Mouse (Mus musculus): ENCODE data around the gene Zfp341. TPM values are rescaled to one million over a fixed set of nuclear protein-coding genes. Genes with fewer than 3 reads are reported as not detected.

Gene Zfp341
- polyA plus RNA-seq, 1 experiment, result 4.7 TPM

DNA sequence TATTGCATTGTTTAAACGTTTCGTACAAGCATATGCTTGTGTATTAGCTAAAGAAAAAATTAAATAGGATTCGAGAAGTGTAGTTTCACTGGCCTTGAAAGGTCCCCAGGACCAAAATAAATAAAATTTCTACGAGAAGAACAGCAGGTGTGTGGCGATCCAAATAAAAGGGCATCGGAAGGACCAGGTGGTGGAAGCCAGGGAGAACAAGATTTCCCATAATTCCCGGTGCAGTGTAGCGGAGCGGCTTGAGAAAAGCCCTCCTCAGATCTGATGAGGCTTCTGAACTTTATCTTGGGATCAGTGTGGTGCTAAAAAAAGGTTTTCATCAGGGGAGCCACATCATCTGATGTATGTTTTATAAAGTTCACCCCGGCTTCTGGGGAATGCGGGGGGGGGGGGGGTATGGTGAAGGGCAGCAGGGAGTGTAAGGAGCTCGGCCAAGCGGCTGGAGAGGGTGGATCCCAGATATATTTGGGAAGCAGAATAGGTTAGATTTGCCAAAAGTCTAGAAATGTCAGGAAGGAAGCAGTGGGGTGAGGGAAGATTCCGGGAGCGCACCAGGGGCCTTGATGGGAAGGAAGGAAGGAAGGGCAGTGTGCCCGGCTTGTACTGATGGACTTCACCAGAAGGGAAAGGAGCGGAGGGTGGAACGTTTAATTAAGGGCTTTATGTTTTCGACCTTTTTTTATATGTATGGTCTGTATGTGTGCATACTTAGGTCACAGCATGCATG, 1.9 kb downstream of the Zfp341 start:
- Histone ChIP-seq H3K27ac (ENCODE audit: insufficient read depth, low read depth, low read length) (no peak overlapping the region), H3K4me1 (ENCODE audit: control insufficient read depth, insufficient read depth, insufficient read length, low read length) (peaks cover 3% of the 10 kb centered on the region; the same call in 1 of the 2 replicates), H3K4me3 (ENCODE audit: low read depth, low read length) (no peak overlapping the region), H3K36me3 (ENCODE audit: control insufficient read depth, insufficient read depth, low read length) (no peaks in the 10 kb centered on the region), H3K27me3 (ENCODE audit: control insufficient read depth, insufficient read depth, low read length) (no peaks in the 10 kb centered on the region)
- 76% methylated on average over 19 of the region's 19 CpGs for WGBS
- TF ChIP-seq POLR2A (IDR thresholded peaks at IDR 0.05; ENCODE audit: low read depth, low read length), result no peak
- no peak for TF ChIP-seq CTCF (IDR thresholded peaks at IDR 0.05; ENCODE audit: extremely low read depth, insufficient read length, insufficient replicate concordance, low read depth, low read length)

- H3K4me1 ChIP-seq (ENCODE audit: control insufficient read depth, insufficient read depth, insufficient read length, low read length), result peaks cover 3% of the 10 kb centered on the region; the same call in 1 of the 2 replicates
- no peak for TF ChIP-seq CTCF (IDR thresholded peaks at IDR 0.05; ENCODE audit: extremely low read depth, insufficient read length, insufficient replicate concordance, low read depth, low read length)
- no peak for TF ChIP-seq POLR2A (IDR thresholded peaks at IDR 0.05; ENCODE audit: low read depth, low read length)
- H3K27me3 ChIP-seq (ENCODE audit: control insufficient read depth, insufficient read depth, low read length), result no peaks in the 10 kb centered on the region
- no peaks in the 10 kb centered on the region for H3K36me3 ChIP-seq (ENCODE audit: control insufficient read depth, insufficient read depth, low read length)
- no peak overlapping the region for H3K4me3 ChIP-seq (ENCODE audit: low read depth, low read length)
- WGBS, result 79% methylated on average over 5 of the region's 5 CpGs
- H3K27ac ChIP-seq (ENCODE audit: insufficient read depth, low read depth, low read length), result no peak overlapping the region
Observed at GRCm38 (mm10) chr2:154615674-154616073, 2.6 kb downstream of the Zfp341 start.

GRCm38 (mm10) chr2:154617061-154617460, 4.0 kb downstream of the Zfp341 start:
- Histone ChIP-seq H3K4me1 (ENCODE audit: control insufficient read depth, insufficient read depth, insufficient read length, low read length) (peaks cover 3% of the 10 kb centered on the region; the same call in 1 of the 2 replicates), H3K36me3 (ENCODE audit: control insufficient read depth, insufficient read depth, low read length) (no peaks in the 10 kb centered on the region), H3K27me3 (ENCODE audit: control insufficient read depth, insufficient read depth, low read length) (no peaks in the 10 kb centered on the region), H3K27ac (ENCODE audit: insufficient read depth, low read depth, low read length) (no peak overlapping the region), H3K4me3 (ENCODE audit: low read depth, low read length) (no peak overlapping the region)
- no peak for TF ChIP-seq CTCF (IDR thresholded peaks at IDR 0.05; ENCODE audit: extremely low read depth, insufficient read length, insufficient replicate concordance, low read depth, low read length)
- TF ChIP-seq POLR2A (IDR thresholded peaks at IDR 0.05; ENCODE audit: low read depth, low read length), result no peak
- 94% methylated on average over 3 of the region's 3 CpGs for WGBS

- Histone ChIP-seq H3K27me3 (ENCODE audit: control insufficient read depth, insufficient read depth, low read length) (no peaks in the 10 kb centered on the region), H3K4me3 (ENCODE audit: low read depth, low read length) (no peak overlapping the region), H3K27ac (ENCODE audit: insufficient read depth, low read depth, low read length) (no peak overlapping the region), H3K36me3 (ENCODE audit: control insufficient read depth, insufficient read depth, low read length) (peaks cover 3% of the 10 kb centered on the region; the same call in 1 of the 2 replicates), H3K4me1 (ENCODE audit: control insufficient read depth, insufficient read depth, insufficient read length, low read length) (no peaks in the 10 kb centered on the region)
- TF ChIP-seq CTCF (IDR thresholded peaks at IDR 0.05; ENCODE audit: extremely low read depth, insufficient read length, insufficient replicate concordance, low read depth, low read length) (no peak), POLR2A (IDR thresholded peaks at IDR 0.05; ENCODE audit: low read depth, low read length) (no peak)
- 67% methylated on average over 5 of the region's 5 CpGs for WGBS
Observed at GRCm38 (mm10) chr2:154621684-154622083, 8.6 kb downstream of the Zfp341 start.

DNA sequence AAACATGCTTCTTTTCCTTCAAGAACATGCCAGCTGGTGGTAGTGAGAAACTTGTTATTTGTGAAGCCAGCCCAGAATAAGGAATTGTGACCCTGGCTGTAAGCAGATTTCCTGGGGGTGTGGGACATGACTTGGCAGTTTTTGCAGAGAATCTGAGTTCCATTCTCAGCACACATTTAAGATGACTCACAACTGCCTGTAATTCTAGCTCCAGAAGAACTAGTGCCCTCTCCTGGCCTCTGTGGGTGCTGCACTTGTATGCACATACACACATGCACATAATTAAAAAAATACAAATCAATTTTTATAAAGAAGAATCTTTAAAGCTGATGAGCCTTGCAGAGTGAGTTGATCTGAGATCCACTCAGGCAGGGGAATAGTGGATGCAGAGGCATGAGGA, 11.0 kb downstream of the Zfp341 start:
- Histone ChIP-seq H3K27ac (ENCODE audit: insufficient read depth, low read depth, low read length) (no peak overlapping the region), H3K36me3 (ENCODE audit: control insufficient read depth, insufficient read depth, low read length) (peaks cover 3% of the 10 kb centered on the region; the same call in 1 of the 2 replicates), H3K27me3 (ENCODE audit: control insufficient read depth, insufficient read depth, low read length) (no peaks in the 10 kb centered on the region), H3K4me1 (ENCODE audit: control insufficient read depth, insufficient read depth, insufficient read length, low read length) (no peaks in the 10 kb centered on the region), H3K4me3 (ENCODE audit: low read depth, low read length) (no peak overlapping the region)
- TF ChIP-seq POLR2A (IDR thresholded peaks at IDR 0.05; ENCODE audit: low read depth, low read length), result no peak
- no peak for TF ChIP-seq CTCF (IDR thresholded peaks at IDR 0.05; ENCODE audit: extremely low read depth, insufficient read length, insufficient replicate concordance, low read depth, low read length)

DNA sequence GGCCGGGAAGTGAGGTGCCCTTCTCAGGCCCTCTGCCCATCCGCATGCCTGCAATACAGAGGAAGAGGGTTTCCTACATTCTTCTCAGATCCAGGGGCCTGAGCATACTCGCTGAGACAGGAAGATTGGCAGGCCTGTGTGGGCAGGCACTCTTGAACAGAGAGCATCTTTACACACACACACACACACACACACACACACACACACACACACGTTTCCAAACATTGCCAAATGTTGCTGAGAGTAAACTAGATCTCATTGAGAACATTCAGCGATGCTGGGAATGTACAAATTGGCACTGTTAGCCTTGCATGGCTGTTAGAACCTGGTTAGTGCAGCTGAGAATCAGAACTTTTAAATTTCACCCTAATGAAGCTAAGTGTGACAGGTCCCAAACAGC, 17.4 kb downstream of the Zfp341 start:
- WGBS, result 84% methylated on average over 5 of the region's 5 CpGs
- Histone ChIP-seq H3K36me3 (ENCODE audit: control insufficient read depth, insufficient read depth, low read length) (0 out of 2 replicates have a peak, but pooled peaks cover 1% of the 10 kb centered on the region), H3K27ac (ENCODE audit: insufficient read depth, low read depth, low read length) (no peak overlapping the region), H3K4me1 (ENCODE audit: control insufficient read depth, insufficient read depth, insufficient read length, low read length) (peaks cover 4% of the 10 kb centered on the region), H3K27me3 (ENCODE audit: control insufficient read depth, insufficient read depth, low read length) (no peaks in the 10 kb centered on the region), H3K4me3 (ENCODE audit: low read depth, low read length) (no peak overlapping the region)
- no peak for TF ChIP-seq CTCF (IDR thresholded peaks at IDR 0.05; ENCODE audit: extremely low read depth, insufficient read length, insufficient replicate concordance, low read depth, low read length)
- TF ChIP-seq POLR2A (IDR thresholded peaks at IDR 0.05; ENCODE audit: low read depth, low read length), result no peak

DNA sequence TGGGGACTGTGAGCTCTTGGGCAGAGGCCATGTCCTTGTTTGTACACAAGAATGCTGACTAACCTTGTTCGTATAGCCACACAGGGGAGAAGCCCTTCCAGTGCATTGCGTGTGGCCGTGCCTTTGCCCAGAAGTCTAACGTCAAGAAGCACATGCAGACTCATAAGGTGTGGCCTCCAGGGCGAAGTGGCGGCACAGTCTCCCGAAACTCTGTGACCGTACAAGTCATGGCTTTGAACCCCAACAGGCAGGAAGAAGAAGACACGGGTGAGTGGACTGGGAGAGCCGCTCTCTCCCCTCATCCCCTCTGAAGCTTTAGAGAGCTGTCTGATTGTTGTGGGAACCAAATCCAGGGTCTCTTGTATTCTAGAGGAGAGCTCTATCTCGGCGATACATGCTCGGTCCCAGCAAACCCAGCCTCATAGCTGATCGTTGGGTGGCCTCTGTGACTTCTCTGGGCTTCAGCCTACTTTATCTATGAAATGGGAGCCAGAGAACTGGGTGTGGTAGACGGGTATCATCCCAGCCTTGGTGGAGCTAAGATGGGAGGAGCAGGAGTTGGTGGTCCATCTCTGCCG, 19.2 kb downstream of the Zfp341 start:
- Histone ChIP-seq H3K36me3 (ENCODE audit: control insufficient read depth, insufficient read depth, low read length) (peaks cover 1% of the 10 kb centered on the region; the same call in 1 of the 2 replicates), H3K4me3 (ENCODE audit: low read depth, low read length) (no peak overlapping the region), H3K27me3 (ENCODE audit: control insufficient read depth, insufficient read depth, low read length) (no peaks in the 10 kb centered on the region), H3K27ac (ENCODE audit: insufficient read depth, low read depth, low read length) (no peak overlapping the region), H3K4me1 (ENCODE audit: control insufficient read depth, insufficient read depth, insufficient read length, low read length) (peaks cover 4% of the 10 kb centered on the region)
- 92% methylated on average over 16 of the region's 16 CpGs for WGBS
- TF ChIP-seq CTCF (IDR thresholded peaks at IDR 0.05; ENCODE audit: extremely low read depth, insufficient read length, insufficient replicate concordance, low read depth, low read length), result no peak
